Mouse (Mus musculus): ENCODE measurements around the gene Hao2.

GRCm38 (mm10) chr3:98850262-98850661 is 42.8 kb downstream of the Hao2 start:
- TF ChIP-seq CTCF (IDR thresholded peaks at IDR 0.05; ENCODE audit: control insufficient read depth, insufficient read depth, low read length), result no peak
- TF ChIP-seq POLR2A (IDR thresholded peaks at IDR 0.05; ENCODE audit: borderline replicate concordance, control insufficient read depth, low read depth, low read length), result no peak

All from bone marrow, adult 2 months (tissue).